Mouse (Mus musculus) liver, embryonic 14 days (tissue): ENCODE measurements around the gene Stfa1. TPM values are rescaled to one million over a fixed set of nuclear protein-coding genes. Genes with fewer than 3 reads are reported as not detected.

ENCODE experiments used
- polyA plus RNA-seq: library from polyadenylated mRNA; depleted of rRNA; stranded (reverse); fragments of >200 nt; gene quantifications from 2 replicates; pipeline ENCODE4 v1.2.3, GENCODE M21; 2012; rRNA removed

The Stfa1 gene
- polyA plus RNA-seq = 108 and 154 TPM in 2 replicates

GRCm38 (mm10) chr16:36276796-36277195 is at the start of gene Stfa1:
Gene Stfa1, plus strand, starts transcription at chr16:36276951.

DNA sequence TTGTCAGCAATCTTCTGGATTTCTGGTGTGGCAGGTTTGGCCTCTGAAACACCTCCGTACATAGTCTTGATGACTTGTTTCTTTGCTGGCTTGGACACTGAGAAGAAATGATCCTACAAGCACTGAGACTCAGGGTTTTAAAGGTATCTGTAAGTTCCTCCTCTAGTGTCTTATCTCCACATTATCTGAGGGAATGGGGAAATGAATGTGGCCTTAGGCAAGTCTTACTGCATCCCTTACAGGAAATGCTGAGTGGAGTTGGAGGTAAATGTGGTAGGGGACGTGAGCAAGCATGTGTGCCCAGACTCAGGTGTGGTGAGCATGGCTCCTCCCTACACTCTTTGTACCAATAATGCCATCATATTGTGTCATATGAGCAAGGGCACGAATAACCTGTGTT is 57.5 kb downstream of the Stfa1 start, which contains the start of gene BC117090:
TSS of gene BC117090 (minus strand) at position 101 of the 400 bp plus-strand sequence.

Other genes with a start within 250 kb of the Stfa1 start
- gene Wdr5b, start 235.8 kb upstream of the Stfa1 start, polyA plus RNA-seq = 2.2 and 2.3 TPM in 2 replicates
- gene Fam162a, start 205.4 kb upstream of the Stfa1 start, polyA plus RNA-seq = 77.8 TPM in 2 replicates
- gene Ccdc58, start 205.3 kb upstream of the Stfa1 start, polyA plus RNA-seq = 63.0 and 68.6 TPM in 2 replicates
- not detected in 2 replicates for gene Csta1, start 145.7 kb upstream of the Stfa1 start, polyA plus RNA-seq
- gene Stfa2l1, start 120.1 kb upstream of the Stfa1 start, polyA plus RNA-seq = 29.8 and 44.8 TPM in 2 replicates
- gene Gm5483, start 92.7 kb upstream of the Stfa1 start, polyA plus RNA-seq = 78.4 and 119 TPM in 2 replicates
- 0.40 and 1.3 TPM in 2 replicates for gene Gm5416, start 66.5 kb upstream of the Stfa1 start, polyA plus RNA-seq
- gene 2010005H15Rik, start 55.5 kb upstream of the Stfa1 start, polyA plus RNA-seq = 2.1 and 2.8 TPM in 2 replicates
- 0.25 and 0.39 TPM in 2 replicates for gene BC117090, start 57.4 kb downstream of the Stfa1 start, polyA plus RNA-seq
- gene BC100530, start 90.8 kb downstream of the Stfa1 start, polyA plus RNA-seq = 81.1 and 121 TPM in 2 replicates
- 10.6 and 15.7 TPM in 2 replicates for gene Stfa2, start 131.5 kb downstream of the Stfa1 start, polyA plus RNA-seq
- 31.3 and 50.9 TPM in 2 replicates for gene Stfa3, start 178.4 kb downstream of the Stfa1 start, polyA plus RNA-seq